Comparison of ENCODE assay signal across 8 mouse cellular contexts in the genomic region with DNA sequence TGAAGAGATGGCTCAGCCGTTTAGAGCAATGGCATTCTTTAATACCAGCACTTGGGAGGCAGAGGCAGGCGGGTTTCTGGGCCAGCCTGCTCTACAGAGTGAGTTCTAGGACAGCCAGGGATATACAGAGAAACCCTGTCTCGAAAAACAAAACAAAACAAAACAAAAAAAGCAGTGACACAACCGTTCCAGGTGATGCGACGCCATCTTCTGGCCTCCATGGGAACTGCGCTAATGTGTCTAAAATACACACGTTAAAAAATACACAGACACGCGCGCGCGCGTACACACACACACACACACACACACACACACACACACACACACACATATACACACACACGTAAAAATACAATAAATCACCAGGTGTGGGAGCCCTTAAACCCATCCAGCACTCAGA. TPM values are rescaled to one million over a fixed set of nuclear protein-coding genes. Genes with fewer than 3 reads are reported as not detected.
A peak's percentile ranks its signal among the peaks of the same experiment; 100 is the strongest.
DNase-seq lines count a peak whose midpoint lies in the region; ATAC-seq and TF ChIP-seq lines count a peak whose summit lies in the region.
"Not testable (repeated sequence)": the region's sequence is repeated elsewhere in the genome, so short reads cannot be mapped to it uniquely, and the experiment has no call there.

No protein-coding gene starts in this region.

- H3K9ac ChIP-seq in forebrain, embryonic 11.5 days (ENCODE audit: low read length); heart, embryonic 14.5 days (ENCODE audit: low read length); intestine, embryonic 16.5 days (ENCODE audit: low read depth, low read length); limb, embryonic 15.5 days; neural tube, embryonic 13.5 days: not testable (repeated sequence)

- WGBS in bone marrow, adult 2 months, result 55% methylated on average over 15 of the region's 15 CpGs
- WGBS in forebrain, embryonic 11.5 days, result 55% methylated on average over 15 of the region's 15 CpGs
- WGBS in heart, embryonic 14.5 days, result 56% methylated on average over 15 of the region's 15 CpGs
- 54% methylated on average over 15 of the region's 15 CpGs for WGBS in intestine, embryonic 16.5 days
- WGBS in limb, embryonic 15.5 days, result 55% methylated on average over 15 of the region's 15 CpGs
- 53% methylated on average over 15 of the region's 15 CpGs for WGBS in neural tube, embryonic 13.5 days

- not testable (repeated sequence) for H3K27me3 ChIP-seq in forebrain, embryonic 11.5 days (ENCODE audit: control insufficient read depth, insufficient read depth, low read length); heart, embryonic 14.5 days (ENCODE audit: control insufficient read depth, insufficient read depth, low read length); intestine, embryonic 16.5 days (replicated peaks; ENCODE audit: control insufficient read depth, insufficient read depth, low read length); limb, embryonic 15.5 days; neural tube, embryonic 13.5 days

- peak; percentile 17; the same call in 1 of the 2 replicates for TF ChIP-seq CTCF in bone marrow, adult 2 months (IDR thresholded peaks at IDR 0.05; ENCODE audit: control insufficient read depth, insufficient read depth, low read length)

- not testable (repeated sequence) for TF ChIP-seq POLR2A in bone marrow, adult 2 months (IDR thresholded peaks at IDR 0.05; ENCODE audit: borderline replicate concordance, control insufficient read depth, low read depth, low read length)

- peak overlapping the region; percentile 53 for H3K27ac ChIP-seq in bone marrow, adult 2 months (ENCODE audit: control insufficient read depth, insufficient read depth, low read depth, low read length, poor library complexity)
- not testable (repeated sequence) for H3K27ac ChIP-seq in forebrain, embryonic 11.5 days (ENCODE audit: low read depth, low read length); heart, embryonic 14.5 days (replicated peaks in 1 of 2; ENCODE audit: control insufficient read depth in 1 of 2, insufficient read depth in 1 of 2, low read depth in 2 of 2, low read length in 2 of 2); intestine, embryonic 16.5 days (ENCODE audit: low read length); limb, embryonic 15.5 days; neural tube, embryonic 13.5 days (replicated peaks)

- DNase-seq in CD4-positive, CD25-positive, alpha-beta regulatory T cell, adult 2 months (ENCODE audit: low read depth, low spot score), result peak; percentile 66
- DNase-seq in forebrain, embryonic 11.5 days (ENCODE audit: low spot score), result not testable (repeated sequence)

- not testable (repeated sequence) for H3K9me3 ChIP-seq in forebrain, embryonic 11.5 days (ENCODE audit: control insufficient read depth, low read length); heart, embryonic 14.5 days (ENCODE audit: control insufficient read depth, low read length); intestine, embryonic 16.5 days (ENCODE audit: control insufficient read depth, low read length); limb, embryonic 15.5 days; neural tube, embryonic 13.5 days

- H3K4me2 ChIP-seq in forebrain, embryonic 11.5 days (ENCODE audit: low read depth, low read length, severe bottlenecking), result not testable (repeated sequence)
- peak overlapping the region; percentile 96 for H3K4me2 ChIP-seq in heart, embryonic 14.5 days (ENCODE audit: low read length)
- H3K4me2 ChIP-seq in intestine, embryonic 16.5 days (ENCODE audit: low read depth, low read length), result peak overlapping the region; percentile 31; the same call in 1 of the 2 replicates
- H3K4me2 ChIP-seq in limb, embryonic 15.5 days, result peak overlapping the region; percentile 86
- H3K4me2 ChIP-seq in neural tube, embryonic 13.5 days, result peak overlapping the region; percentile 87

- not testable (repeated sequence) for H3K36me3 ChIP-seq in forebrain, embryonic 11.5 days (ENCODE audit: control insufficient read depth, insufficient read depth, low read length); intestine, embryonic 16.5 days (ENCODE audit: control insufficient read depth, insufficient read depth, low read length)
- peaks cover 23% of the 10 kb centered on the region for H3K36me3 ChIP-seq in heart, embryonic 14.5 days (ENCODE audit: control insufficient read depth, insufficient read depth, low read length)
- H3K36me3 ChIP-seq in limb, embryonic 15.5 days, result peaks cover 25% of the 10 kb centered on the region
- peaks cover 24% of the 10 kb centered on the region for H3K36me3 ChIP-seq in neural tube, embryonic 13.5 days

- H3K4me3 ChIP-seq in bone marrow, adult 2 months (replicated peaks; ENCODE audit: control insufficient read depth, low read depth, low read length), result not testable (repeated sequence)
- H3K4me3 ChIP-seq in forebrain, embryonic 11.5 days (ENCODE audit: low read depth, low read length), result peak overlapping the region; percentile 87; the same call in 1 of the 2 replicates
- peak overlapping the region; percentile 20 to 94 for H3K4me3 ChIP-seq in heart, embryonic 14.5 days (ENCODE audit: control insufficient read depth in 1 of 2, insufficient read depth in 1 of 2, low read depth in 1 of 2, low read length in 2 of 2)
- peak overlapping the region; percentile 6; the same call in 1 of the 2 replicates for H3K4me3 ChIP-seq in intestine, embryonic 16.5 days (ENCODE audit: low read length)
- peak overlapping the region; percentile 94 for H3K4me3 ChIP-seq in limb, embryonic 15.5 days
- peak overlapping the region; percentile 84 for H3K4me3 ChIP-seq in neural tube, embryonic 13.5 days

- ATAC-seq in forebrain, embryonic 11.5 days (replicated peaks; ENCODE audit: low FRiP score); heart, embryonic 14.5 days (ENCODE audit: insufficient number of reproducible peaks, insufficient read depth, low FRiP score, low read depth); intestine, embryonic 16.5 days; limb, embryonic 15.5 days (ENCODE audit: insufficient number of reproducible peaks, low FRiP score, low TSS enrichment, low read depth); neural tube, embryonic 13.5 days (ENCODE audit: low read depth): not testable (repeated sequence)
- 0 out of 2 replicates have a peak, but pooled peaks have one; percentile 7 for ATAC-seq in megakaryocyte, adult 5-6 weeks (ENCODE audit: poor library complexity, severe bottlenecking)

- H3K4me1 ChIP-seq in bone marrow, adult 2 months (ENCODE audit: control insufficient read depth, insufficient read depth, low read length); forebrain, embryonic 11.5 days (replicated peaks; ENCODE audit: control insufficient read depth, insufficient read depth, low read length); intestine, embryonic 16.5 days (ENCODE audit: control insufficient read depth, insufficient read depth, low read length): not testable (repeated sequence)
- H3K4me1 ChIP-seq in heart, embryonic 14.5 days (ENCODE audit: control insufficient read depth in 2 of 2, insufficient read depth in 2 of 2, low read length in 2 of 2), result peaks cover 5 to 11% of the 10 kb centered on the region in 2 experiments
- H3K4me1 ChIP-seq in limb, embryonic 15.5 days, result peaks cover 11% of the 10 kb centered on the region
- peaks cover 12% of the 10 kb centered on the region for H3K4me1 ChIP-seq in neural tube, embryonic 13.5 days (replicated peaks)

RNA-seq across cellular contexts. Expression of gene Dhx37, which starts 0.4 kb away (rescaled TPM):
- 12.3 and 36.6 TPM in 2 replicates for polyA plus RNA-seq in bone marrow, adult 2 months (2011; ENCODE audit: insufficient read depth, insufficient read length, low replicate concordance, missing spikeins)
- polyA plus RNA-seq in forebrain, embryonic 11.5 days (2014; fragmentation: Nextera tagmentation; extraction: Ambion mirVana), result 15.7 and 16.4 TPM in 2 replicates
- polyA plus RNA-seq in heart, embryonic 14.5 days (2014; fragmentation: Nextera tagmentation; extraction: Ambion mirVana), result 7.2 and 8.2 TPM in 2 replicates
- polyA plus RNA-seq in intestine, embryonic 16.5 days (2015; fragmentation: Nextera tagmentation; extraction: Ambion mirVana), result 8.3 and 10.2 TPM in 2 replicates
- polyA plus RNA-seq in limb, embryonic 15.5 days (2015; fragmentation: Nextera tagmentation; extraction: Ambion mirVana), result 9.0 and 9.2 TPM in 2 replicates
- 6.6 and 13.9 TPM in 2 replicates for total RNA-seq in megakaryocyte, adult 5-6 weeks (2015)
- 15.7 and 29.0 TPM in 2 replicates for total RNA-seq in megakaryocyte, adult 5-6 weeks (2017)
- 9.0 and 10.6 TPM in 2 replicates for polyA plus RNA-seq in neural tube, embryonic 13.5 days (2015; fragmentation: Nextera tagmentation; extraction: Ambion mirVana)

RNA-seq across cellular contexts. Expression of gene Bri3bp, which starts 7.0 kb away (rescaled TPM):
- 4.1 and 9.4 TPM in 2 replicates for polyA plus RNA-seq in bone marrow, adult 2 months (2011; ENCODE audit: insufficient read depth, insufficient read length, low replicate concordance, missing spikeins)
- polyA plus RNA-seq in forebrain, embryonic 11.5 days (2014; fragmentation: Nextera tagmentation; extraction: Ambion mirVana), result 44.1 TPM in 2 replicates
- 34.8 and 36.6 TPM in 2 replicates for polyA plus RNA-seq in heart, embryonic 14.5 days (2014; fragmentation: Nextera tagmentation; extraction: Ambion mirVana)
- polyA plus RNA-seq in intestine, embryonic 16.5 days (2015; fragmentation: Nextera tagmentation; extraction: Ambion mirVana), result 58.2 and 58.3 TPM in 2 replicates
- polyA plus RNA-seq in limb, embryonic 15.5 days (2015; fragmentation: Nextera tagmentation; extraction: Ambion mirVana), result 32.4 and 33.0 TPM in 2 replicates
- total RNA-seq in megakaryocyte, adult 5-6 weeks (2015), result 46.8 and 49.2 TPM in 2 replicates
- 19.7 and 26.3 TPM in 2 replicates for total RNA-seq in megakaryocyte, adult 5-6 weeks (2017)
- polyA plus RNA-seq in neural tube, embryonic 13.5 days (2015; fragmentation: Nextera tagmentation; extraction: Ambion mirVana), result 33.3 and 33.8 TPM in 2 replicates

RNA-seq across cellular contexts. Expression of gene Aacs, which starts 41.3 kb away (rescaled TPM):
- polyA plus RNA-seq in bone marrow, adult 2 months (2011; ENCODE audit: insufficient read depth, insufficient read length, low replicate concordance, missing spikeins), result 4.3 and 18.4 TPM in 2 replicates
- 55.4 and 56.6 TPM in 2 replicates for polyA plus RNA-seq in forebrain, embryonic 11.5 days (2014; fragmentation: Nextera tagmentation; extraction: Ambion mirVana)
- polyA plus RNA-seq in heart, embryonic 14.5 days (2014; fragmentation: Nextera tagmentation; extraction: Ambion mirVana), result 9.4 and 9.6 TPM in 2 replicates
- polyA plus RNA-seq in intestine, embryonic 16.5 days (2015; fragmentation: Nextera tagmentation; extraction: Ambion mirVana), result 81.3 and 83.5 TPM in 2 replicates
- polyA plus RNA-seq in limb, embryonic 15.5 days (2015; fragmentation: Nextera tagmentation; extraction: Ambion mirVana), result 50.5 and 53.2 TPM in 2 replicates
- total RNA-seq in megakaryocyte, adult 5-6 weeks (2015), result 6.5 and 6.7 TPM in 2 replicates
- 17.0 and 19.7 TPM in 2 replicates for total RNA-seq in megakaryocyte, adult 5-6 weeks (2017)
- 65.5 and 69.2 TPM in 2 replicates for polyA plus RNA-seq in neural tube, embryonic 13.5 days (2015; fragmentation: Nextera tagmentation; extraction: Ambion mirVana)

RNA-seq across cellular contexts. Expression of gene Ubc, which starts 44.3 kb away (rescaled TPM):
- 98.4 and 168 TPM in 2 replicates for polyA plus RNA-seq in bone marrow, adult 2 months (2011; ENCODE audit: insufficient read depth, insufficient read length, low replicate concordance, missing spikeins)
- polyA plus RNA-seq in forebrain, embryonic 11.5 days (2014; fragmentation: Nextera tagmentation; extraction: Ambion mirVana), result 1,042 and 1,121 TPM in 2 replicates
- polyA plus RNA-seq in heart, embryonic 14.5 days (2014; fragmentation: Nextera tagmentation; extraction: Ambion mirVana), result 859 and 861 TPM in 2 replicates
- polyA plus RNA-seq in intestine, embryonic 16.5 days (2015; fragmentation: Nextera tagmentation; extraction: Ambion mirVana), result 897 and 920 TPM in 2 replicates
- 1,133 and 1,236 TPM in 2 replicates for polyA plus RNA-seq in limb, embryonic 15.5 days (2015; fragmentation: Nextera tagmentation; extraction: Ambion mirVana)
- total RNA-seq in megakaryocyte, adult 5-6 weeks (2015), result 260 and 265 TPM in 2 replicates
- total RNA-seq in megakaryocyte, adult 5-6 weeks (2017), result 355 and 414 TPM in 2 replicates
- 1,127 and 1,268 TPM in 2 replicates for polyA plus RNA-seq in neural tube, embryonic 13.5 days (2015; fragmentation: Nextera tagmentation; extraction: Ambion mirVana)

RNA-seq across cellular contexts. Expression of gene Gm10382, which starts 45.2 kb away (rescaled TPM):
- polyA plus RNA-seq in bone marrow, adult 2 months (2011; ENCODE audit: insufficient read depth, insufficient read length, low replicate concordance, missing spikeins), result not detected in 2 replicates
- 0.23 and 0.65 TPM in 2 replicates for polyA plus RNA-seq in forebrain, embryonic 11.5 days (2014; fragmentation: Nextera tagmentation; extraction: Ambion mirVana)
- polyA plus RNA-seq in heart, embryonic 14.5 days (2014; fragmentation: Nextera tagmentation; extraction: Ambion mirVana), result 0.27 and 0.32 TPM in 2 replicates
- 0.18 and 0.24 TPM in 2 replicates for polyA plus RNA-seq in intestine, embryonic 16.5 days (2015; fragmentation: Nextera tagmentation; extraction: Ambion mirVana)
- polyA plus RNA-seq in limb, embryonic 15.5 days (2015; fragmentation: Nextera tagmentation; extraction: Ambion mirVana), result 0.14 and 0.32 TPM in 2 replicates
- not detected in 2 replicates for total RNA-seq in megakaryocyte, adult 5-6 weeks (2015)
- 0.11 TPM in 1 of 2 replicates, not detected in the other for total RNA-seq in megakaryocyte, adult 5-6 weeks (2017)
- polyA plus RNA-seq in neural tube, embryonic 13.5 days (2015; fragmentation: Nextera tagmentation; extraction: Ambion mirVana), result 0.52 and 0.73 TPM in 2 replicates
